ENCODE assay signal across 8 mouse cellular contexts in the genomic region with DNA sequence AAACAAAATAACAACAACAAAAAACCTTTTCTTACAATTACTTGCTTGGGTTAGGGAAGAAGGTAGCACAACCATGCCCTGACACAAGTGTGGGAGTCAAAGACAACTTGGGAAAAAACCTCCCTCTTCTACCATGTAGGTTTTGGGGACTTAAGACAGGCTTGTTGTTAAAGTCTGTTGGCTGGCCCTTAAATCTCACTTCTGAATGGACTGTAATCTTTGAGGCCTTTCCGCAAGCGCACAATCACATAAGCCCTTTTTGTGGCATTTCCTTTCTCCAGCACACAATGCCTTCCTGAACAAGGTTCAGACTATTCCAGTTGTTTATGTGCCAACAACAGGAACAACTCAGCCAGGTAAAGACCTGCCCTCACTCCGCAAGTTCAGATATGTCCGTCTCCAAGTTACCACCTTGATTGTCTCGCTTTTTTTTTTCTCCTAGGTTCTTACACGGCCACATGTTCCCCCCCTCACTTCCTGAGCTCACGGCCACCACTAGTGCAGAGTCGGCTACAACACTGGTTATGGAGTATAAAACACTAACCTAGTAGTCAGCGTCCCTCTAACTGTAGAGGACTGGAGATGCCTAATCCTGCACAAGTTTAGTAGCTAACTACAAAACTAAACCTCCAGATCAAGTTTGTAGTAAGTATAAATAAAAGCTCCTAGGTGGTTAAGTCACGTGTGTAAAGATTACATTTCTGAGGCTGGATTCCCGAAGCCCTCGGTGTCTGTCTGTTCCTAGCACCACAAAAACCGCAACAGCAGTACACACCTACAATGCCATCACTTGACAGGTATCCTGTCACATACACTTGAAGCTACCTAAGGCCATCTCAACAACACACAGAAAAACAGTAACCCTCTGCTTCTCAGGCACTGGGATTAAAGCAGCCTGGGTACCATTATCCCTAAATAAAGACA. TPM values are rescaled to one million over a fixed set of nuclear protein-coding genes. Genes with fewer than 3 reads are reported as not detected.
DNase-seq lines count a peak whose midpoint lies in the region; ATAC-seq and TF ChIP-seq lines count a peak whose summit lies in the region.

No protein-coding gene starts in this region.

- H3K36me3 ChIP-seq in lung, embryonic 16.5 days (ENCODE audit: control insufficient read depth, insufficient read depth, low read length), result peaks cover 31% of the 10 kb centered on the region
- H3K36me3 ChIP-seq in embryonic facial prominence, embryonic 13.5 days, result peaks cover 51% of the 10 kb centered on the region
- peaks cover 52% of the 10 kb centered on the region for H3K36me3 ChIP-seq in limb, embryonic 12.5 days
- peaks cover 10% of the 10 kb centered on the region for H3K36me3 ChIP-seq in splenic B cell, adult 2 months (ENCODE audit: control insufficient read depth, insufficient read depth, low read length, poor library complexity, severe bottlenecking)
- H3K36me3 ChIP-seq in thymus, adult 2 months (ENCODE audit: control insufficient read depth, insufficient read depth, low read length), result peaks cover 46% of the 10 kb centered on the region

- peaks cover 20% of the 10 kb centered on the region for H3K4me1 ChIP-seq in lung, embryonic 16.5 days (replicated peaks; ENCODE audit: control insufficient read depth, insufficient read depth, low read length)
- H3K4me1 ChIP-seq in embryonic facial prominence, embryonic 13.5 days, result peaks cover 29% of the 10 kb centered on the region
- peaks cover 20% of the 10 kb centered on the region for H3K4me1 ChIP-seq in limb, embryonic 12.5 days (replicated peaks)
- H3K4me1 ChIP-seq in thymus, adult 2 months (replicated peaks; ENCODE audit: control insufficient read depth, insufficient read depth, low read length), result peaks cover 10% of the 10 kb centered on the region

- no peak for DNase-seq in lung, postnatal 10 days
- DNase-seq in splenic B cell, adult 2 months (ENCODE audit: low read depth, low spot score), result peak; percentile 13
- DNase-seq in thymus, postnatal 0 days (ENCODE audit: low spot score), result no peak
- DNase-seq in right cerebral cortex, postnatal 36 days (ENCODE audit: low spot score in 2 of 2), result no peak
- no peak for DNase-seq in thymus, adult 2 months

- no peak for TF ChIP-seq CTCF in thymus, adult 2 months (IDR thresholded peaks at IDR 0.05; ENCODE audit: borderline replicate concordance, control insufficient read depth, extremely low read depth, insufficient read depth, low read length, poor library complexity)

- WGBS in lung, embryonic 16.5 days, result 61% methylated on average over 13 of the region's 13 CpGs
- 69% methylated on average over 13 of the region's 13 CpGs for whole genome bisulfite sequencing in embryonic facial prominence, embryonic 13.5 days
- 83% methylated on average over 13 of the region's 13 CpGs for WGBS in limb, embryonic 12.5 days
- 50% methylated on average over 13 of the region's 13 CpGs for WGBS in thymus, adult 2 months

- H3K4me3 ChIP-seq in lung, embryonic 16.5 days (ENCODE audit: low read length), result peak overlapping the region; percentile 58
- H3K4me3 ChIP-seq in embryonic facial prominence, embryonic 13.5 days, result peak overlapping the region; percentile 85
- H3K4me3 ChIP-seq in limb, embryonic 12.5 days (replicated peaks), result peak overlapping the region; percentile 76
- H3K4me3 ChIP-seq in thymus, adult 2 months (ENCODE audit: control insufficient read depth, insufficient read depth, low read length), result no peak overlapping the region

- H3K9me3 ChIP-seq in lung, embryonic 16.5 days (ENCODE audit: control insufficient read depth, low read length), result no peaks in the 10 kb centered on the region
- no peaks in the 10 kb centered on the region for H3K9me3 ChIP-seq in embryonic facial prominence, embryonic 13.5 days
- no peaks in the 10 kb centered on the region for H3K9me3 ChIP-seq in limb, embryonic 12.5 days

- peak overlapping the region; percentile 89 for H3K4me2 ChIP-seq in lung, embryonic 16.5 days (ENCODE audit: low read depth, low read length)
- H3K4me2 ChIP-seq in embryonic facial prominence, embryonic 13.5 days, result peak overlapping the region; percentile 93
- peak overlapping the region; percentile 88 for H3K4me2 ChIP-seq in limb, embryonic 12.5 days

- H3K27me3 ChIP-seq in lung, embryonic 16.5 days (ENCODE audit: control insufficient read depth, insufficient read depth, low read depth, low read length), result no peaks in the 10 kb centered on the region
- H3K27me3 ChIP-seq in embryonic facial prominence, embryonic 13.5 days, result no peaks in the 10 kb centered on the region
- no peaks in the 10 kb centered on the region for H3K27me3 ChIP-seq in limb, embryonic 12.5 days
- no peaks in the 10 kb centered on the region for H3K27me3 ChIP-seq in splenic B cell, adult 2 months (ENCODE audit: control insufficient read depth, insufficient read depth, low read length, poor library complexity, severe bottlenecking)
- no peaks in the 10 kb centered on the region for H3K27me3 ChIP-seq in thymus, adult 2 months (ENCODE audit: control insufficient read depth, insufficient read depth, low read length)

- H3K9ac ChIP-seq in lung, embryonic 16.5 days (ENCODE audit: low read length), result no peak overlapping the region
- peak overlapping the region; percentile 94 for H3K9ac ChIP-seq in embryonic facial prominence, embryonic 13.5 days
- H3K9ac ChIP-seq in limb, embryonic 12.5 days (replicated peaks), result 0 out of 2 replicates have a peak overlapping the region, but pooled peaks have one; percentile 81

- ATAC-seq in lung, embryonic 16.5 days (ENCODE audit: low read depth), result no peak
- ATAC-seq in embryonic facial prominence, embryonic 13.5 days (ENCODE audit: insufficient number of reproducible peaks, insufficient read depth, low FRiP score, low TSS enrichment, low read depth), result no peak
- no peak for ATAC-seq in limb, embryonic 12.5 days (ENCODE audit: insufficient number of reproducible peaks, insufficient read depth, low FRiP score, low TSS enrichment, low read depth)

- no peak for TF ChIP-seq POLR2A in thymus, adult 2 months (IDR thresholded peaks at IDR 0.05; ENCODE audit: control insufficient read depth, extremely low read depth, insufficient read depth, low read length, poor library complexity)

- H3K27ac ChIP-seq in lung, embryonic 16.5 days (ENCODE audit: low read length), result no peak overlapping the region
- no peak overlapping the region; the same call in 1 of the 2 replicates for H3K27ac ChIP-seq in embryonic facial prominence, embryonic 13.5 days
- H3K27ac ChIP-seq in limb, embryonic 12.5 days, result no peak overlapping the region
- no peak overlapping the region for H3K27ac ChIP-seq in thymus, adult 2 months (ENCODE audit: control insufficient read depth, insufficient read depth, low read length)

RNA-seq across cellular contexts. Expression of a gene that starts 1.7 kb away (rescaled TPM):
- 1,630 and 1,729 TPM in 2 replicates for polyA plus RNA-seq in lung, embryonic 16.5 days (2015; fragmentation: Nextera tagmentation; extraction: Ambion mirVana)
- polyA plus RNA-seq in embryonic facial prominence, embryonic 13.5 days (2015; fragmentation: Nextera tagmentation; extraction: Ambion mirVana), result 1,327 and 1,965 TPM in 2 replicates
- 1,443 and 1,486 TPM in 2 replicates for polyA plus RNA-seq in limb, embryonic 12.5 days (2016; fragmentation: Nextera tagmentation; extraction: Ambion mirVana)
- 2,641 and 2,777 TPM in 2 replicates for polyA plus RNA-seq in thymus, postnatal 0 days (2015; fragmentation: Nextera tagmentation; extraction: Ambion mirVana)
- 1,542 and 2,177 TPM in 2 replicates for polyA plus RNA-seq in thymus, adult 2 months (2012; rRNA removed)

RNA-seq across cellular contexts. Expression of a gene that starts 1.8 kb away (rescaled TPM):
- 41.5 and 43.6 TPM in 2 replicates for polyA plus RNA-seq in lung, embryonic 16.5 days (2015; fragmentation: Nextera tagmentation; extraction: Ambion mirVana)
- 35.4 and 38.9 TPM in 2 replicates for polyA plus RNA-seq in embryonic facial prominence, embryonic 13.5 days (2015; fragmentation: Nextera tagmentation; extraction: Ambion mirVana)
- polyA plus RNA-seq in limb, embryonic 12.5 days (2016; fragmentation: Nextera tagmentation; extraction: Ambion mirVana), result 28.2 and 29.8 TPM in 2 replicates
- 5.0 and 5.8 TPM in 2 replicates for polyA plus RNA-seq in thymus, postnatal 0 days (2015; fragmentation: Nextera tagmentation; extraction: Ambion mirVana)
- 1.4 and 1.5 TPM in 2 replicates for polyA plus RNA-seq in thymus, adult 2 months (2012; rRNA removed)

RNA-seq across cellular contexts. Expression of a gene that starts 19.7 kb away (rescaled TPM):
- 91.0 and 93.6 TPM in 2 replicates for polyA plus RNA-seq in lung, embryonic 16.5 days (2015; fragmentation: Nextera tagmentation; extraction: Ambion mirVana)
- polyA plus RNA-seq in embryonic facial prominence, embryonic 13.5 days (2015; fragmentation: Nextera tagmentation; extraction: Ambion mirVana), result 107 and 113 TPM in 2 replicates
- polyA plus RNA-seq in limb, embryonic 12.5 days (2016; fragmentation: Nextera tagmentation; extraction: Ambion mirVana), result 86.2 and 88.6 TPM in 2 replicates
- polyA plus RNA-seq in thymus, postnatal 0 days (2015; fragmentation: Nextera tagmentation; extraction: Ambion mirVana), result 169 and 171 TPM in 2 replicates
- 84.4 and 91.7 TPM in 2 replicates for polyA plus RNA-seq in thymus, adult 2 months (2012; rRNA removed)

RNA-seq across cellular contexts. Expression of a gene that starts 31.6 kb away (rescaled TPM):
- polyA plus RNA-seq in lung, embryonic 16.5 days (2015; fragmentation: Nextera tagmentation; extraction: Ambion mirVana), result 5.8 TPM in 2 replicates
- 8.9 and 9.1 TPM in 2 replicates for polyA plus RNA-seq in embryonic facial prominence, embryonic 13.5 days (2015; fragmentation: Nextera tagmentation; extraction: Ambion mirVana)
- polyA plus RNA-seq in limb, embryonic 12.5 days (2016; fragmentation: Nextera tagmentation; extraction: Ambion mirVana), result 11.7 and 12.9 TPM in 2 replicates
- polyA plus RNA-seq in thymus, postnatal 0 days (2015; fragmentation: Nextera tagmentation; extraction: Ambion mirVana), result 3.3 and 3.9 TPM in 2 replicates
- 0.94 and 1.3 TPM in 2 replicates for polyA plus RNA-seq in thymus, adult 2 months (2012; rRNA removed)

RNA-seq across cellular contexts. Expression of a gene that starts 36.2 kb away (rescaled TPM):
- polyA plus RNA-seq in lung, embryonic 16.5 days (2015; fragmentation: Nextera tagmentation; extraction: Ambion mirVana), result 105 and 110 TPM in 2 replicates
- polyA plus RNA-seq in embryonic facial prominence, embryonic 13.5 days (2015; fragmentation: Nextera tagmentation; extraction: Ambion mirVana), result 86.2 and 92.6 TPM in 2 replicates
- 56.8 and 62.0 TPM in 2 replicates for polyA plus RNA-seq in limb, embryonic 12.5 days (2016; fragmentation: Nextera tagmentation; extraction: Ambion mirVana)
- 92.7 and 96.1 TPM in 2 replicates for polyA plus RNA-seq in thymus, postnatal 0 days (2015; fragmentation: Nextera tagmentation; extraction: Ambion mirVana)
- polyA plus RNA-seq in thymus, adult 2 months (2012; rRNA removed), result 68.5 and 69.2 TPM in 2 replicates
